Mouse (Mus musculus) natural killer cell, adult 2 months (primary cell): ENCODE measurements around the gene Rbm18.

Source experiments
- DNase-seq, 2 experiments: peaks; one replicate each; pipeline ENCODE4 v3.0.0; 2022; ENCODE audit warnings: low spot score in 2 of 2

Gene Rbm18

GRCm38 (mm10) chr2:36104956-36105741 is 31.4 kb downstream of the Rbm18 start, which contains the start of gene Lhx6:
Gene Lhx6 (minus strand): TSS chr2:36105408.
- no peak for DNase-seq

GRCm38 (mm10) chr2:36104436-36104955 is 32.1 kb downstream of the Rbm18 start:
- no peak for DNase-seq

GRCm38 (mm10) chr2:36103555-36104367 is 32.8 kb downstream of the Rbm18 start:
- no peak for DNase-seq

GRCm38 (mm10) chr2:36103069-36103554 is 33.5 kb downstream of the Rbm18 start:
- no peak for DNase-seq

GRCm38 (mm10) chr2:36102559-36102946 is 34.0 kb downstream of the Rbm18 start:
- DNase-seq, result no peak

- no peak for DNase-seq
Measured at GRCm38 (mm10) chr2:36101866-36102558, 34.6 kb downstream of the Rbm18 start.

- no peak for DNase-seq
Measured at GRCm38 (mm10) chr2:36099739-36100138, 36.8 kb downstream of the Rbm18 start.

- no peak for DNase-seq
Measured at GRCm38 (mm10) chr2:36098021-36098420, 38.6 kb downstream of the Rbm18 start.

GRCm38 (mm10) chr2:36097129-36097815 is 39.3 kb downstream of the Rbm18 start:
- DNase-seq, result no peak

GRCm38 (mm10) chr2:36093914-36094475 is 42.6 kb downstream of the Rbm18 start:
- no peak for DNase-seq

GRCm38 (mm10) chr2:36093301-36093700 is 43.3 kb downstream of the Rbm18 start:
- no peak for DNase-seq

GRCm38 (mm10) chr2:36092748-36093147 is 43.8 kb downstream of the Rbm18 start:
- DNase-seq, result no peak

- DNase-seq, result peak; percentile 32 to 48
Measured at GRCm38 (mm10) chr2:36090853-36091741, 45.5 kb downstream of the Rbm18 start.

GRCm38 (mm10) chr2:36089190-36089589 is 47.4 kb downstream of the Rbm18 start:
- DNase-seq, result no peak

GRCm38 (mm10) chr2:36085041-36085440 is 51.5 kb downstream of the Rbm18 start:
- DNase-seq, result no peak

GRCm38 (mm10) chr2:36082802-36083580 is 53.6 kb downstream of the Rbm18 start:
- DNase-seq, result no peak

GRCm38 (mm10) chr2:36081446-36081845 is 55.1 kb downstream of the Rbm18 start:
- no peak for DNase-seq

GRCm38 (mm10) chr2:36077160-36077761 is 59.3 kb downstream of the Rbm18 start:
- DNase-seq, result no peak

- no peak for DNase-seq
Measured at GRCm38 (mm10) chr2:36075210-36075609, 61.4 kb downstream of the Rbm18 start.
